Mouse (Mus musculus): Measurements from ENCODE around the gene Pus1.

DNA sequence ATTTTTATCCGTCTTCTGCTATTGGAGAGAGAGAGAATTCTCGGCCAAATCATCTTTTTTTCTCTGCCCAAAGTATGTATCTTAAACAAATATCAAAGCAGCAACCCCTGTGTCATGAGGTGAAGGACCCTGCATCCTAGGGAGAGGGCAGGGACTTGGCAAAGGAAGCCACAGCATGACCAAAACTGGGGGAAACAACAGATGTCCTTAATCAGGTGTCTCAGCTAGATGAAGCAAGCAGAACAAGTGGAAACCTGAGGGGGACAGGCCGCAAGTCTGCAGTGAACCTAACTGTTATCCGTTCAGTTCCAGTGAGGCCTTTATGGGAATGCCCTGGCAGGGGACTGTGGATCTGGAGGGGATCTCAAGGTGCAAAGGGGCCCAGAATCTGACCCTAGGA lies 27.0 kb upstream of the Pus1 start:
- TF ChIP-seq POLR2A (IDR thresholded peaks at IDR 0.05; ENCODE audit: insufficient read depth, low read depth, low read length) (no peak), CTCF (IDR thresholded peaks at IDR 0.05) (no peak)

Measured in heart, adult 2 months (tissue).